Mouse (Mus musculus): Measurements from ENCODE around the gene Pmpca.

- TF ChIP-seq CTCF (IDR thresholded peaks at IDR 0.05; ENCODE audit: low read depth, low read length) (no peak), POLR2A (IDR thresholded peaks at IDR 0.05; ENCODE audit: extremely low read depth, insufficient read depth, low read length) (no peak)
Observed at GRCm38 (mm10) chr2:26359983-26360382, 29.2 kb upstream of the Pmpca start.
